Mouse (Mus musculus): ENCODE measurements around the gene Fnbp1.

Gene Fnbp1

GRCm38 (mm10) chr2:31069506-31069905 lies 72.3 kb downstream of the Fnbp1 start:
- in situ Hi-C loops (cut with MboI, MseI), result loop anchor here (10.0 kb wide), 1 partner anchor 45 kb away; no protein-coding TSS in a partner anchor

DNA sequence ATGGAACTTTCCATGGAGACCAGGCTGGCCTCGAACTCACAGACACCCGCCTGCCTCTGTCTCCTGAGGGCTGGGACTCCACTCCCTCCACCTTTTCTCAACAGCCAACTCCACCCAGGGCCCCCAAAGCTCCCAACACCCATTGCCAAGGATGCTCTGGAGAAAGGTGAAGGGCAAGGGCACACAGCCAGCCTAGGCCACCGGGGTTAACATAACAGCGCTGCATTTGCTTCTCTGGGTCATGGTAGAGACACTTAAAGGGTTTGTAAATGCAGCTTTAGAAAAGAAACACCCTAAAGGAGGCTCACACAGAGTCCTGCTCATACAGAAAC lies 72.7 kb downstream of the Fnbp1 start:
- in situ Hi-C loops (cut with MboI, MseI), result loop anchor here (10.0 kb wide), 1 partner anchor 46 kb away; no protein-coding TSS in a partner anchor

DNA sequence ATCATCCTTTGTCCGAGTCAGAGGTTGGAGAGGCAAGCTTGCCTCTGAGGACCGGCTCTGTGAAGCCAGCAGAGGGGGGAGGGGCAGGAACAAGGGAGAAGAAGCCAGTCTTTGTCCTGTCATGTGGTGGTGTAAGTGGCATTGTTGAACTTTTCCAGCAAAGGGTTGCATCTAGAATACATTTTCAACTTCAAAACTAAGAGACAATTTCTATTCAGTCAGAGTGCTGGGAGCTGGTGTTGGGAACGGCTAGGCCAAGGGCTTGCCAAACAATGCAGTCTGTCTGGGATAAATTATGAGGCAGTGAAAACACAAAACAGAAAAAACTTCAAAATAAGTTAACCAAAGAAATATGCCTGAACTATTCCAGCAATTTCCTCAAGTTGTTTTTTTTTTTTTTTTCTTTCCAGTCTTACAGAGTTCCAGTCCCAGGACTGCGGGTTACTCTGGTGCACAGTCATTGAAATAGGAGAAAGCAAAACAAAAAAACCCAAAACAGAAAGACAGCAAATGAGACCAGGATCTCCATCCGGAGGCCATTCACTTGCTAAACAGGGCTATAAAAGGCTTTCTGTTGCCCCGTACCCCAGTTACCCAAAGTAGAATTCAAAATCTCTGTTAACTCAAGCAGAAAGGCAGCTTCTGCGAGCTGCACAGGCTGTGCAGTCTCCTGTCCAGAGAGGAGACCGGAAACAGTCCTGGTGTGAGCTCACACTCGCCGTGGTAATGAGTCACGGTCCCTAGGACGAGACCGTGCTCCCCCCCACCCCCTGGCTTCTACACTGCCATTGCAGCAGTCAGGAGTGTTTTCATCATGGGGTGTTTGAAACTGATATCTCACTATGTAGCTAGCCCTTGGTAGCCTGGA lies 73.3 kb downstream of the Fnbp1 start:
- in situ Hi-C loops (cut with MboI, MseI), result loop anchor here (10.0 kb wide), 1 partner anchor 46 kb away; no protein-coding TSS in a partner anchor

GRCm38 (mm10) chr2:31067696-31068245 lies 74.0 kb downstream of the Fnbp1 start:
- in situ Hi-C loops (cut with MboI, MseI), result loop anchor here (10.0 kb wide), 1 partner anchor 47 kb away; no protein-coding TSS in a partner anchor

GRCm38 (mm10) chr2:31067059-31067595 lies 74.7 kb downstream of the Fnbp1 start:
- in situ Hi-C loops (cut with MboI, MseI), result loop anchor here (10.0 kb wide), 1 partner anchor 48 kb away; no protein-coding TSS in a partner anchor

GRCm38 (mm10) chr2:31066019-31066789 lies 75.6 kb downstream of the Fnbp1 start:
- in situ Hi-C loops (cut with MboI, MseI), result loop anchor here (10.0 kb wide), 1 partner anchor 49 kb away; no protein-coding TSS in a partner anchor

GRCm38 (mm10) chr2:31061868-31062628 lies 79.8 kb downstream of the Fnbp1 start:
- in situ Hi-C loops (cut with MboI, MseI), result loop anchor here (10.0 kb wide), 1 partner anchor 53 kb away; no protein-coding TSS in a partner anchor

- in situ Hi-C loops (cut with MboI, MseI), result loop anchor here (10.0 kb wide), 1 partner anchor 54 kb away; no protein-coding TSS in a partner anchor
These were observed 80.7 kb downstream of the Fnbp1 start for GRCm38 (mm10) chr2:31060787-31061730.

DNA sequence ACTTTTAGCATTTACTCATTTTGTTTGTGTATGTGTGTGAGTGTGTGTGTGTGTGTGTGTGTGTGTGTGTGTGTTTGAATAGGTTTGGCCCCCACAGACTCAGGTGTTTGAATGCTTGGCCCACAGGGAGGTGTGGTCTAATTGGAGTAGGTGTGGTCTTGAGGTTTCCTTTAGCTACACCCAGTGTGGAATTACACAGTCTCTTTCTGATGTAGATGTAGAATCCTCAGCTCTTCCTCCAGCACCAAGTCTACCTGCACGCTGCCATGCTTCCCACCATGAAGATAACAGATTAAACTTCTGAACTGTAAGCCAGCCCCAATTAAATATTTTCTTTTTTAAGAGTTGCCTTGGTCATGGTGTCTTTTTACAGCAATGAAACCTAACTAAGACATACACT lies 81.5 kb downstream of the Fnbp1 start:
- in situ Hi-C loops (cut with MboI, MseI), result loop anchor here (10.0 kb wide), 1 partner anchor 55 kb away; no protein-coding TSS in a partner anchor

GRCm38 (mm10) chr2:31058443-31058842 lies 83.4 kb downstream of the Fnbp1 start:
- in situ Hi-C loops (cut with MboI, MseI), result no loop called here

GRCm38 (mm10) chr2:31057549-31058177 lies 84.1 kb downstream of the Fnbp1 start:
- in situ Hi-C loops (cut with MboI, MseI), result no loop called here

DNA sequence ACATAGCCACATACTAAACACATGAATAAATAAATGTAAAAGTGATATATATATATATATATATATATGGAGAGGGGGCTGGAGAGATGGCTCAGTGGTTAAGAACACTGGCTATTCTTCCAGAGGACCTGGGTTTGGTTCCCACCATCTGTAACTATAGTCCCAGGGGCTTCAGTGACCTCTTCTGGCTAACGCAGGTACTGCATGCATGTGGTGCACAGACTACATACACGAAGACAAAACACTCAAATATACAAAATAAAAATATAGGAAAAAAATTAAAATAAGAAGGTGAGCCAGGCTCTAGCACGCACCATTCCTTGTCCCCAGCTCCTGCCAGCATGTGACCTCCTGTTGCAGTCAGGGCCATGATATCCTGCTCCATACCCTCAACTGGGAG lies 85.7 kb downstream of the Fnbp1 start:
- in situ Hi-C loops (cut with MboI, MseI), result no loop called here

- in situ Hi-C loops (cut with MboI, MseI), result no loop called here
These were observed 87.9 kb downstream of the Fnbp1 start for GRCm38 (mm10) chr2:31053851-31054340.

DNA sequence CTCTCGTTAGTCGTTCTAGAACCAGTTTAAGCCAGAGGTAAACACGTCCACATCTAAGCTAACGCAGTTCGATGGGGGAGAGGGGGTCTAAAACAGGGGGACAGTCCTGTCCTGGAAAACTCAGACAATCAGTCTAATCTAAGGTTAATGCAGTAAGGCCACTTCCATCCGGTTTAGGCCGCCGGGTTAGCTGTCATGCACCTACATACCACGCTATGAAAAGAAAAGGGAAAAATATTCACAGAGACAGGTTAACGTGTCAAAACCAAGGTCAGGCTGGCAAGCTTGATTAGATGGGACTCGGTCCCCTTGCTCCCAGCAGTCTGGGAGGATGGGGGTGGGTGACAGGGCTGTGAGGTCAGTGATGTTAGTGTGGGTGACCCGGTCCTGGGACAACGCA lies 88.4 kb downstream of the Fnbp1 start:
- in situ Hi-C loops (cut with MboI, MseI), result no loop called here

DNA sequence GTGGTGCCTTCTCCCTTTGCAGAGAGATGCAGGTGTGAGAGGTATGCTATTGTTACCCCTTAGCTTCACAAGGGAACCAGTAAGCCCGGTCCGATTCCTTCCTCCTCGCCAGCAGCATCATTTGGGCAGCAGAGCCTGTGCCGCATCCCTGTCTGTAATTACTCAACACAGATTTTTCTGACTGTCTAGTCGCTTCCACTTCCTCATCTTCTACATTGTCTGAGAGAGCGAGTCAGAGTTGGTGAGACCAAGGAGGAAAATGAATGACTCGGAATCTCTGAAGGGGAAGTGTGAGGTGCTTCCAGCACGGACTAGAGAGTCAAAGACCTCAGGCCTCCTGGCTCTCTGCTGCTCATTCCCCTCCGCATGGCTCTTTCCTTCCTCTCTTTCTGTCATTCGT lies 89.4 kb downstream of the Fnbp1 start:
- in situ Hi-C loops (cut with MboI, MseI), result no loop called here

GRCm38 (mm10) chr2:31048037-31048436 lies 93.8 kb downstream of the Fnbp1 start:
- in situ Hi-C loops (cut with MboI, MseI), result no loop called here

- in situ Hi-C loops (cut with MboI, MseI), result no loop called here
These were observed 98.0 kb downstream of the Fnbp1 start for GRCm38 (mm10) chr2:31043856-31044255.

DNA sequence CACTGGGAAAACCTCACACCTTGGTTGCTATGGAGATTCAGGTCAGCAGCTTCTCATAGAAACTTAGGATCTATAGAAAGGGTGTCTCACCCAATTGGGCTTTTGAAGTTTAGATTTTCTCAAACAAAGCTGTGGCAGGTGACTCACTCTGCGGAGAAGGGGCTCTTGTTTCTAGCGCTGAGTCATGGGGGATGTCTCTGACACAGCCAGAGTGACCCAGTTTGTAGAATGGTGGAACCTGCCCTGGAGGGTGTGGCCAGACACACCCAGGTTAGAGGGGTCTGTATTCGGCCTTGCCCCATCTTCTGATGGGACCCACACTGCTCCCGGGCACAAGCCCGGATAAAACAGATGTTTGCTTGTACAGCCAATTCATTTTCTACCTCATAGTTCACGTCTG lies 98.9 kb downstream of the Fnbp1 start:
- in situ Hi-C loops (cut with MboI, MseI), result no loop called here

DNA sequence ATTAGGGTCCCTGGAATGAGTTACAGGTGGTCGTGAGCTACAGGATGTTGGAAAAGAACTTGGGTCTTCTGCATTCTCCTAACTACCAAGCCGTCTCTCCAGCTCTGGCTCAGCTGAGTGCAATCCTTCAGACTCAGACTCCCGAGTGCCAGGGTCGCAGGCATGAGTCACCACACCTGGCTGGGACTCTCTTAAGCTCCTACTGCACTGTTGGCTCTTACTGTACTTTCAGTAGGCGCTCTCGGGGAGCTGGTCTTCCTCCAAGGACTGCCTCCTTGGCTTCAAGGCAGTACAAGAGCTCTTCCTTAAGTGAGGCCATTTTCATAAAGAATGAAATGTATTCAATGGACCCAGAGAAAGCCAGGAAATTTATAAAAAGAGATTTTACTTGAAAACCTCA lies 100.4 kb downstream of the Fnbp1 start:
- in situ Hi-C loops (cut with MboI, MseI), result no loop called here

Data from regulatory T cell (primary cell).